Mouse (Mus musculus) liver, embryonic 18 days (tissue): ENCODE data around the gene Pla2g12a. TPM values are rescaled to one million over a fixed set of nuclear protein-coding genes. Genes with fewer than 3 reads are reported as not detected.

ENCODE experiments used
- polyA plus RNA-seq: library from polyadenylated mRNA; depleted of rRNA; stranded (reverse); fragments of >200 nt; gene quantifications from 2 replicates; pipeline ENCODE4 v1.2.3, GENCODE M21; 2012; rRNA removed

Pla2g12a gene
- polyA plus RNA-seq = 50.5 and 59.3 TPM in 2 replicates

GRCm38 (mm10) chr3:129878405-129879021, at the start of gene Pla2g12a:
TSS of gene Pla2g12a (plus strand) at chr3:129878606.

GRCm38 (mm10) chr3:129831035-129831568, 47.3 kb upstream of the Pla2g12a start, which contains the start of gene Gar1:
TSS of gene Gar1 (minus strand) at chr3:129831396.

GRCm38 (mm10) chr3:129835388-129835934, 42.9 kb upstream of the Pla2g12a start, which contains the start of gene Cfi:
TSS of gene Cfi (plus strand) at chr3:129835884.

GRCm38 (mm10) chr3:129901271-129901809, 22.9 kb downstream of the Pla2g12a start, which contains the start of gene Casp6:
TSS of gene Casp6 (plus strand) at chr3:129901425.

Other genes starting within 250 kb of the Pla2g12a start
- gene Egf, start 123.3 kb upstream of the Pla2g12a start, polyA plus RNA-seq = 0.40 and 0.60 TPM in 2 replicates
- gene Lrit3, start 74.6 kb upstream of the Pla2g12a start, polyA plus RNA-seq = not detected in 2 replicates
- 0.02 and 0.05 TPM in 2 replicates for gene Rrh, start 56.0 kb upstream of the Pla2g12a start, polyA plus RNA-seq
- gene Gar1, start 47.2 kb upstream of the Pla2g12a start, polyA plus RNA-seq = 43.2 and 47.6 TPM in 2 replicates
- gene Cfi, start 42.7 kb upstream of the Pla2g12a start, polyA plus RNA-seq = 282 and 306 TPM in 2 replicates
- 23.6 and 25.5 TPM in 2 replicates for gene Casp6, start 22.8 kb downstream of the Pla2g12a start, polyA plus RNA-seq
- gene Mcub, start 91.6 kb downstream of the Pla2g12a start, polyA plus RNA-seq = 3.9 and 4.6 TPM in 2 replicates
- gene Sec24b, start 182.9 kb downstream of the Pla2g12a start, polyA plus RNA-seq = 12.0 and 16.7 TPM in 2 replicates